Mouse (Mus musculus) erythroblast, embryonic 14.5 days (primary cell): ENCODE measurements around the gene D630003M21Rik.

Experiments used
- GATA1 ChIP-seq: IDR thresholded peaks from 2 replicates; pipeline ENCODE4 v1.6.1; 2012; ENCODE audit warnings: low read length, inconsistent platforms, mixed read lengths
- TAL1 ChIP-seq: IDR thresholded peaks from 3 replicates; pipeline ENCODE4 v1.6.1; 2012; ENCODE audit warnings: low read length, inconsistent platforms, mixed read lengths

DNA sequence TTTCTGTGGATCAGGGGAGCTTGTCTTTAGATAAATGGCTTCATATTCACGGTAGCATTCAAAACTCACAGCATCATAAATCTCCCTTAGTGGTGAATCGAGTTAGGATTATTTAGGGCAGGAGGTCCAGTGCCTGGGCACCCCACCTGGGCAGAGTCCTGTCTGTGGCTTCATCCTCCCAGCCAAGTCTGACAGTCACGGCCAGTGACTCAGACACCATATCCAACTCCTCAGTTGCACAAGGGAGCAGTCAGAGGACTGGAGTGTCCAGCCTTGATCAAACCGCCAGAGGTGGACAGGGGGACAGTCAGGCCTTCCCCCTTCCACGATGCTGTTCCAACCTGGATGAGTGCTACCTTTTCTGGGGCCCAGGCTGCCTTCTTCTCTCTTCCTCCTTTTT, 31.1 kb downstream of the D630003M21Rik start:
- TF ChIP-seq GATA1 (no peak), TAL1 (no peak)
